Mouse (Mus musculus): ENCODE data around the gene Rgs9.
A peak's percentile ranks its signal among the peaks of the same experiment; 100 is the strongest.
"Not testable (repeated sequence)": the region's sequence is repeated elsewhere in the genome, so short reads cannot be mapped to it uniquely, and the experiment has no call there.

Gene Rgs9

DNA sequence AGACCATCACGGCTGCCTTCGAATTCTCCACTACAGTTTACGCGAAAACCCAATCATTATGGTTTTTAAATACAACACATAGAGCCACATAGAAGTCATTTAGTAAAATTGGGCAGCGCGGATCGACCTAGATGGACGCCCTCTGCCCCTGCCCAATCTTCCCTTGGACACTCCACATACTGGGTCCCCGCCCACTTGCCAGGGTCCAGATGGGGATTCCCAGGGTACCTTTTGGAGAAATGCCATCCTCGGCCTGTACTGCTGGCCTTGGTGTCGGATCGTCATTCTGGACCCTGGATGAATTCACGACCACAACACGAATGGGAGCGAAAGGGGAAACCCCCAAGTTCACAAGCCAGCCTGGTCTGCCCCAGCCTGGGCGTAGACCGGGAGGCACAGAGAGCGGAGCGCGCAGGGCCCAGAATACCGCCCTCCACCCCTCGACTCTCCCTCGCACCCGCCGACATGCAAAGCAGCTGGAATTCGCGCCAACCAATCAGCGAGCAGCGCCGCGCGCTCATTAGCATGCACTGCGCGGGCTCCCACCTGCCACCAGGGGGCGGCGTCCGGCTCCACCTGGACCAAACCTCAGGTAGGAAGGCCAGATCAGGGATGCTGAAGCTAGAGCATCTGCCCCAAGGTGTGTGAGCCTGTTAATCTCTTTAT lies at the start of gene Rgs9:
TSS of gene Rgs9 (minus strand) at position 420 of the 666 bp plus-strand sequence.
- DNase-seq (ENCODE audit: low read depth): no peak

GRCm38 (mm10) chr11:109347242-109347959 lies 49.5 kb upstream of the Rgs9 start:
- DNase-seq (ENCODE audit: low read depth): peak; percentile 70

DNA sequence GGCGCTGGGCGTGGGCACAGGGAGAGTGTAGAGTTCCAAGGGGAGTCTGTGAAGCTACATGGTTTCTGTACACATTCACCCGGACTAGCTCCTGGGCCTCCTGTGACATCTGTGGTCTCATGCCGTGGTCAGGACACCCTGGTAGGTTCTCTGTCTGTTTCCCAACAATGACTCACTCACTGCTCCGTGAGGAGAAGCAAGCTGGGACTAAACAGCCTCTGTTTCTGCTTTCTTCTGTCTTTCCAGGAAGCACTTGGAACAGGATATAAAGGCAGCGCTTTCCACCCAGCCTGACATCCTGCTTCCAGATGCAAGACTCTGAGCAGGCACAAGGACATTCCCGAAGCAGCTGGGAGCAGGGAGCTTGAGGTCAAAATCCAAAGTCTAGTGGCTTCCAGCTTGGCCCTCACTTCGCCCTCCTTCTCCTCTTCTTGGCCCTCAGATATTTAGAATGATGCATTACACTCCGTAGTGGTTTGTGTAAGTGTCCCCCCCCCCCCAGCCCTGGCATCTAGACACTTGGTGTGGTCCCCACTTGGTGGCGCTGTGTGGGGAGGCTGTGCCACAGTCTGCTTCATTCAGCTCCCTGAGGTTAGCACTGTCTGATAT lies 46.2 kb upstream of the Rgs9 start:
- DNase-seq (ENCODE audit: low read depth): peak; percentile 69

DNA sequence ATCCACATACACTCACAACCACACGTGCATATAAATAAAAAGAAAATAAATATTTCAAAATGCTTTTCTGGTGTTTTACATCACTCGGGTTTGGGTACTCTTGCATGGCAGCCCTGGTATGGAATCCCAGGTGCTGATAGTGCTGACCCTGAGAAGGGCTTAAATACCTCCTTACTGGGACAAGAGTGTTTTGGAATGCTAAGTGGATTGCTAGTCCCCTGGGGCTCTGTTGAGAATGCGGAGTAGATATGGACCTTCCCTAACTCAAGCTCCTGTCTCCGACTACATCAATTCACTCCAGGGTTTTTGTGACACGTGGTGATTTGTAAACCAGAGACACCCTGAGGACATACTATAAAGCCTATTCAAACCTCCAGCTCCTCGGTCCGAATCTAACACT lies 45.6 kb upstream of the Rgs9 start:
- no peak for DNase-seq (ENCODE audit: low read depth)

DNA sequence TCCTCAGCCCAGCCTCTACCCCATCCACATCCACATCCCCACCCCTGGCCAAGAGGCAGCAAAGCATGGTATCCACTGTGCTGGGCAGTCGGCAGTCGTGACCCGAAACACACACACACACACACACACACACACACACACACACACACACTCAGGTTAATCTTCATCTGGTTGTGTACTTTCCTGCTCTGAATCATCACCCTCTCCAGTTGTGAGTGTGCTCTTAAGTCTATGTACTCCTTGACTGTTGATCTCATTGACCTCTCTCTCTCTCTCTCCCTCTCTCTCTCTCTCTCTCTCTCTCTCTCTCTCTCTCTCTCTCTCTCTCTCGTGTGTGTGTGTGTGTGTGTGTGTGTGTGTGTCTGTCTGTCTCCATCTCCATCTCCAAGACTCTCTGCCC lies 44.7 kb upstream of the Rgs9 start:
- not testable (repeated sequence) for DNase-seq (ENCODE audit: low read depth)

- no peak for DNase-seq (ENCODE audit: low read depth)
These were observed 42.6 kb upstream of the Rgs9 start for GRCm38 (mm10) chr11:109340541-109340940.

GRCm38 (mm10) chr11:109339155-109339938 lies 41.4 kb upstream of the Rgs9 start:
- DNase-seq (ENCODE audit: low read depth): no peak

DNA sequence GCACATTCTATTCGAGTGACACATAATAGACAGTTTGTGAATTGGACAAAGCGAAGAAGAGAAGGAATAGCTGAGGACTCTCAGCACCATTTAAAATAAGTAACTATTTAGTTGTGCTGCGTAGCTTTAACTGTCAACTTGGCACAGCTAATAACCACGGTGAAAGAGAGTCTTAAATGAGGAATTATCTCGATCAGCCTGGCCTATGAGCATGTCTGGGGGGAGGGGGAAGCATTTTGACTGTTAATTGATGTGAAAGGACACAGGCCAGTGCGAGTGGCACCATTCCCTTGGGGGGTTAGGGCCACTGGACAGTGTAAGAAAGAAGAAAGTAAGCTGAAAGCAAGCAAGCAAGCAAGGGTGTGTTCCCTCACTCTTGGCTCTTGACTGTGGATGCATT lies 38.0 kb upstream of the Rgs9 start:
- DNase-seq (ENCODE audit: low read depth): no peak

DNA sequence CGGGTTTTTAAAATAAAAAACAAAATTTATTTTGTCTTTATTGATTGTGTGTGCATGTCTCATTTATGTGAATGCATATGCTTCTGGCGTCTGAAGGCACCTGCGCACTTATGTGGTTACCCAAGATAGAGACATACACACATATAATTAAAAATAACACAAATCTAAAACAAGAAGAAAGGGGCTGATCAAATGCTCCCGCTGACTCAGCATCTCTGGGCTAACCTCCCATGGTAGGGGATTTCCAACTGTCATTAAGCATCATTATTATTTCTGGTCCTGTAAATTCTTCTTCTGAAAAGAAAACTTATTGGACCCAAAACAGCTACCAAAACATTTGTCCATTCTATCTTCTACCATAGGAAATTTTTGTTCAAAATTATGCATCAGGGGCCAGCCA lies 36.8 kb upstream of the Rgs9 start:
- no peak for DNase-seq (ENCODE audit: low read depth)

DNA sequence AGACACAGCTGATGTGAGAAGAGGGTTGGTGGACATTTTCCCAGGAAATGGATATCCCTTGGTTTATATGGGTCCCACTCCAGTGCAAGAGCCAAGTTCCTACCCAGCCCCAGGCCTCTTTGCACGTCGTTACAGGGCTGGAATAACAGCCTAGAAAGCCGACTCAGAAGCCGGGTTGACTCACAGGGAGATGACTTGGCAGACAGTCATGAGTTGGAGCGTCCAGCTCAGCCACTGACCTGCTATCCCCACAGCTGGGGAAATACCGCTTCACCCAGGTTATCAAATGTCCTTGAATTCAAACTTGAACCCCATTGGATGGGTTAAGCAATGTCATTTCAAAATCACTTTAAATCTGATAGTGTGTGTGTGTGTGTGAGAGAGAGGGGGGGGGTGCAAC lies 34.8 kb upstream of the Rgs9 start:
- DNase-seq (ENCODE audit: low read depth): peak; percentile 85

- peak; percentile 98 for DNase-seq (ENCODE audit: low read depth)
These were observed 33.5 kb upstream of the Rgs9 start for GRCm38 (mm10) chr11:109331424-109331824.

DNA sequence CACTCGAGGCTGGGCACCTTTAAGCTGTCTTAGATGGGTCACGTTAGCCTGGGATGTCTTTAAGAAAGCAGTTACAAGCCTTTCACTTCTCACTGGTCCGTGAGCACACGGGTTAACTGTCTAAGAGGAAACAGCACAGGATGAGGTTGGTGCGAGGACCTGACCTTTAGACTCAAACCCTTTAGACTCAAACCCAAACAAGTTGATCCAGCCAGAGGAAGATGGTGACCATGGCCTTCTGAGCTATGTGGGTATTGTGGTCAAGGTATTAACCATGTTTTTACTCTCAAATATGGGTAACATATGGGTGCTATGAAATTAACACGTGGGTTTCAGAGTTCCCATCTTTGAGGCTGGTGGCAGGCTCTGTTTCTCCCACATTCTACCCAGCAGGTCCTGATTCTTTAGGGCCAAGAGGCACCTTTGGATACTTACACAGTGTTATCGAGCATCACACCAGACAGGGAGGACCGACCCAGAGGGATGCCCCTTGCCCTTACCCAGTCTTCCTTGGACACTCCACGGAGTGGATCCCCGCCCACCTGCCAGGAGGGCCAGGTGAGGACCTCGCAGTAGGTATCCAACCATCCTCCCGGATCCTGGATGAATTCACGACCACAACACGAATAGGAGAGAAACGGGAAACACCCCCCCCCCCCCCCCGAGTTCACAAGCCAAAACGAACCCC lies 32.9 kb upstream of the Rgs9 start:
- no peak for DNase-seq (ENCODE audit: low read depth)

GRCm38 (mm10) chr11:109329331-109329730 lies 31.4 kb upstream of the Rgs9 start:
- peak; percentile 57 for DNase-seq (ENCODE audit: low read depth)

DNA sequence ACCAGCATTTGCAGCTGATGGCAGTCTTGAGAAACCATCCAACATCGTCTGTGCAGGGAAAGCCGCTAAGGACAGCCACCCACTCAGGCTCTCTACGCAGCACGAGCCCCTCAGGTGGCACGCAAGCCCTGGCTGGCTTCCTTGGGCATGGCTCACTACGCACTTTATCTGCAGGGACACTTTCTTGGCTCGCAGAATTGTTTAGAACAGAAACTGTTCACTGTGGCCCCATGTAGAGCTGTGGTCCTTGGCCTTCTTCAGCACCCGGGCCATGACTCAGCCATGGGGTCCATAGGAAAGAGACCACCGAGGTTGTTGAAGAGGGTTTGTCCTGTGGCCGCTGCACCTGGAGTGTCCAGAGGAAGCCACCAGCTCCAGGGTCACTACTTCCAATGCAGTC lies 30.0 kb upstream of the Rgs9 start:
- no peak for DNase-seq (ENCODE audit: low read depth)

GRCm38 (mm10) chr11:109327381-109327780 lies 29.5 kb upstream of the Rgs9 start:
- no peak for DNase-seq (ENCODE audit: low read depth)

GRCm38 (mm10) chr11:109326270-109326669 lies 28.3 kb upstream of the Rgs9 start:
- DNase-seq (ENCODE audit: low read depth): no peak

GRCm38 (mm10) chr11:109320361-109320933 lies 22.5 kb upstream of the Rgs9 start:
- DNase-seq (ENCODE audit: low read depth): no peak

DNA sequence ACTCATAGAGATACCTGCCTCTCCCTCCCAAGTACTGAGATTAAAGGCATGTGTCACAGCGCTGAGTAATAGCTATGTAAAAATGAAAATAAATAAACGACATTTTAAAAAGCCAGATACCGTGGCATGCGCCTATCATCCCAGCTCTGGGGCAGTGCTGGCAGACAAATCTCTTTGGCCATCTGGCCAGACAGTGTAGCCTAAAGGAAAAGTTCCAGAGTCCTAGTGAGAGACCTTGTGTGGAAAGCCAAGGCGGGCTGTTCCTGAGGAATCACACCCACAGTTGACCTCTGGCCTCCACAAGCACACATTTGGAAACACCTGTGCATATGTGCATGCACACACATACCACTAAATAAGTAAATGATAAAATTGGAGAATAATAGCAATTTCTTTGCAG lies 22.0 kb upstream of the Rgs9 start:
- DNase-seq (ENCODE audit: low read depth): no peak

- no peak for DNase-seq (ENCODE audit: low read depth)
These were observed 21.5 kb upstream of the Rgs9 start for GRCm38 (mm10) chr11:109319471-109319870.

DNA sequence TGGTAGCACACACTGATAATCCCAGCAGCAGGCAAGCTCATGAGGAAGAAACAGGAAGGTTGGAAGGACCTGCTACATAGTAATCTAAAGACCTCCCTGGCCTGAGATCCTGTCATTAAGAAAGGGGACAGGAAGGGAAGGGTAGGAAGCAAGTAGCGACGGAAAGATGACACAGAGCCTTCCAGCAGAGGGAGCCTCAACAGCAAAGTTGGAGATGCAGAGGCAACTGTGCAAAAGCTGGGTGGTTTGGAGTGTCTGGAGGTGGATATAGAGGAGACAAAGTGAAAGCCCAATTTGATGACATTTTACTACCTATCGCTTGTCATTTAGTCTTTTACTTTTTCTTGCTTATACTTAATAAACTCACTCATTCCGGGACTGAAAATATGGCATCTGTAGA lies 19.0 kb upstream of the Rgs9 start:
- peak; percentile 64 for DNase-seq (ENCODE audit: low read depth)

GRCm38 (mm10) chr11:109311885-109312605 lies 14.1 kb upstream of the Rgs9 start:
- no peak for DNase-seq (ENCODE audit: low read depth)

Data from NIH3T3 (cell line).